Mouse (Mus musculus) bone marrow, adult 2 months (tissue): ENCODE data around the gene Ppif.

ENCODE experiments used
- CTCF ChIP-seq: fragments of 200-500 bp; IDR thresholded peaks from 2 replicates; pipeline ENCODE4 v1.5.1; 2011; ENCODE audit warnings: low read length, control low read depth; ENCODE audit not compliant: control insufficient read depth, insufficient read depth
- POLR2A ChIP-seq: fragments of 200-500 bp; IDR thresholded peaks from 2 replicates; pipeline ENCODE4 v1.6.1; 2011; ENCODE audit warnings: low read depth, mild to moderate bottlenecking, control low read depth, low read length, borderline replicate concordance; ENCODE audit not compliant: control insufficient read depth

DNA sequence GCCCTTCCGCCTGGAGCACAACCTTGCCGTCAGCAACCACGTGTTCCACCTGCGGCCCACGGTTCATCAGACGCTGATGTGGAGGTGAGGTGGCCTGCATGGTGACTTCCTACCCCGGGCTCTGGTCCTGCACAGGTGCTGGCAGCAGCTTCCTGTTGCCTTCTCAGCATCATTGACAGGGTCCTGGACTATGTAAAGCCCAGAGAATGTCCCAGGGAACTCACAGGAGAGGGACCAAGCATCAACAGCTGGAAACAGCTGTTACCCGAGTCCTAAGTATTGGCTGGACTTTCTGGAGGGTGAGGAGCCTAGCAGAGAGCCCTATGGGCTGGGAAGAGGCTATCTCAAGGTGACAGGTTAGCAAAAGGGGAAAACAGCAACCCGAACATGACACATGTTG lies 42.0 kb upstream of the Ppif start:
- no peak for TF ChIP-seq POLR2A
- TF ChIP-seq CTCF, result no peak
